Mouse (Mus musculus) naive thymus-derived CD4-positive, alpha-beta T cell, adult 2 months (primary cell): ENCODE measurements at regions not wholly inside any gene's neighbourhood (a gene's known extent, or its start where the extent isn't known, plus 50 kb on each side); places are given as distances from the start of the nearest gene placed in this dataset.

Experiments used
- DNase-seq: peaks from one replicate; pipeline ENCODE4 v3.0.0-alpha.2; 2011; ENCODE audit warnings: low read depth

- DNase-seq = no peak
Measured at GRCm38 (mm10) chr4:53320735-53321449, 119.3 kb upstream of the Slc44a1 start.

- DNase-seq = no peak
Measured at GRCm38 (mm10) chr4:53319051-53319450, 121.2 kb upstream of the Slc44a1 start.

GRCm38 (mm10) chr4:53318181-53318580 lies 122.0 kb upstream of the Slc44a1 start:
- no peak for DNase-seq

GRCm38 (mm10) chr4:53317453-53317824 lies 122.8 kb upstream of the Slc44a1 start:
- DNase-seq = no peak

- peak; percentile 3 for DNase-seq
Measured at GRCm38 (mm10) chr4:53316796-53317452, 123.3 kb upstream of the Slc44a1 start.

- no peak for DNase-seq
Measured at GRCm38 (mm10) chr4:53315876-53316762, 124.1 kb upstream of the Slc44a1 start.

GRCm38 (mm10) chr4:53315121-53315875 lies 124.9 kb upstream of the Slc44a1 start:
- DNase-seq = no peak

- DNase-seq = no peak
Measured at GRCm38 (mm10) chr4:53314076-53314475, 126.1 kb upstream of the Slc44a1 start.

- DNase-seq = no peak
Measured at GRCm38 (mm10) chr4:53307121-53307520, 133.1 kb upstream of the Slc44a1 start.

GRCm38 (mm10) chr4:53304782-53305385 lies 135.3 kb upstream of the Slc44a1 start:
- DNase-seq = no peak

- DNase-seq = no peak
Measured at GRCm38 (mm10) chr4:53304290-53304654, 135.9 kb upstream of the Slc44a1 start.

GRCm38 (mm10) chr4:53303621-53304289 lies 136.5 kb upstream of the Slc44a1 start:
- DNase-seq = no peak

GRCm38 (mm10) chr4:53297975-53298374 lies 138.3 kb upstream of the Abca1 start:
- no peak for DNase-seq

- DNase-seq = no peak
Measured at GRCm38 (mm10) chr4:53292606-53293005, 132.9 kb upstream of the Abca1 start.

- DNase-seq = peak; percentile 43
Measured at GRCm38 (mm10) chr4:53277741-53278525, 118.2 kb upstream of the Abca1 start.

GRCm38 (mm10) chr4:53270433-53270832 lies 110.7 kb upstream of the Abca1 start:
- no peak for DNase-seq

GRCm38 (mm10) chr4:53269999-53270398 lies 110.3 kb upstream of the Abca1 start:
- no peak for DNase-seq

- no peak for DNase-seq
Measured at GRCm38 (mm10) chr4:53269251-53269842, 109.7 kb upstream of the Abca1 start.

- DNase-seq = no peak
Measured at GRCm38 (mm10) chr4:53264901-53265300, 105.2 kb upstream of the Abca1 start.

GRCm38 (mm10) chr4:53264501-53264900 lies 104.8 kb upstream of the Abca1 start:
- no peak for DNase-seq
